Mouse (Mus musculus) megakaryocyte, embryonic 14.5 days (primary cell): Measurements from ENCODE around the gene Rbbp8nl. TPM values are rescaled to one million over a fixed set of nuclear protein-coding genes. Genes with fewer than 3 reads are reported as not detected.
A peak's percentile ranks its signal among the peaks of the same experiment; 100 is the strongest.

Experiments used
- H3K27me3 ChIP-seq: replicated peaks from 2 replicates; pipeline ENCODE3; 2012; ENCODE audit warnings: inconsistent platforms
- H3K36me3 ChIP-seq: replicated peaks from 2 replicates; pipeline ENCODE3; 2012; ENCODE audit warnings: low read length, inconsistent platforms, mixed read lengths
- H3K4me1 ChIP-seq: 2 replicates; pipeline ENCODE4 v1.6.1; 2012; ENCODE audit warnings: inconsistent platforms
- H3K4me3 ChIP-seq: replicated peaks from 2 replicates; pipeline ENCODE3; 2012; ENCODE audit warnings: moderate library complexity, mild to moderate bottlenecking, inconsistent platforms
- H3K9me3 ChIP-seq: 2 replicates; pipeline ENCODE4 v1.6.1; 2012; ENCODE audit warnings: inconsistent platforms
- FLI1 ChIP-seq: IDR thresholded peaks from 2 replicates; pipeline ENCODE4 v1.6.1; 2012; ENCODE audit warnings: low read length, inconsistent platforms, mixed read lengths
- GATA1 ChIP-seq: IDR thresholded peaks from 3 replicates; pipeline ENCODE4 v1.6.1; 2012; ENCODE audit warnings: mixed read lengths, low read length, inconsistent platforms, borderline replicate concordance
- polyA plus RNA-seq: library from polyadenylated mRNA; stranded (reverse); fragments of >175 nt; gene quantifications from 2 replicates; pipeline ENCODE4 v1.2.3, GENCODE M21; 2012; ENCODE audit warnings: low replicate concordance; ENCODE audit not compliant: insufficient read depth

Rbbp8nl gene
- 0.96 TPM in 1 of 2 replicates, not detected in the other for polyA plus RNA-seq

DNA sequence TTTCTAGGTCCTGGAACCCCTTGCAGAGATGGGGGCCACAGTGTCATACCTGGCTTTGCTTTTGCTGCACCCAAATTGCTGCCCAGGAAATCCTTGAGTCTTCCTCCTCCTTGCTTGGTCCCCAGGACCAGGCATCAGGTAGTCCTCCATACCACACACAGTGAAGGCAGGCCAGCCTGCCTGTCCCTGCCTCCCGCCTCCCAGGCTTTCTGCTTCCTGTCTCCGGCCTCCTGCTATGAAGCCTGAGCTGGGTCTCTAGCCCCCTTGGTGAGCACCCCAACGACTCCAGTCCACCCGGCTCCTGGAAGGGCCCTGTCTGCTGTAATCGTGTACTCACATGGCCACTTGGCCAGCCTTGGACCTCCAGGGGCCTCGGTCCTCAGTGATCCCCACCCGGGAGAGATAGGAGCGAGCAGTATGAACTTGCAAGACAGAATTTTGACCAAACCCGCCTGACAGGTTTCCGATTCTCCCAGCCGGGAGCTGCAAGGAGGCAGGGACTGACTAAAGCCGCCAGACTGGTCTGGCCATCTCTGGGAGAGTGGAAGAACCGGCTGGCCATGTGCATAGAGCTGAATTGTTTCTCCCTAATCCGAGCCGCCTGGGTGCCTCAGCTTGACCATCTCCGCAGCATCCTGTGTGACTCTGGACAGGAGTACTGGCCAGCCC lies at the start of gene Rbbp8nl:
Gene Rbbp8nl, minus strand, starts transcription at position 440 of the 669 bp plus-strand sequence.
- H3K4me1 ChIP-seq, result peaks cover 26% of the 10 kb centered on the region
- peak within 1 kb of the TSS; percentile 15 for H3K4me3 ChIP-seq
- H3K9me3 ChIP-seq, result no peaks in the 10 kb centered on the region
- peaks cover 87% of the 10 kb centered on the region for H3K27me3 ChIP-seq
- no peaks in the 10 kb centered on the region for H3K36me3 ChIP-seq
- TF ChIP-seq FLI1 (no peak), GATA1 (no peak)

- no peaks in the 10 kb centered on the region for H3K9me3 ChIP-seq
- H3K36me3 ChIP-seq, result no peaks in the 10 kb centered on the region
- TF ChIP-seq FLI1 (no peak), GATA1 (no peak)
- peaks cover 95% of the 10 kb centered on the region for H3K27me3 ChIP-seq
- H3K4me1 ChIP-seq, result peaks cover 76% of the 10 kb centered on the region
- peak within 1 kb of the TSS; percentile 88 for H3K4me3 ChIP-seq
Measured at GRCm38 (mm10) chr2:180334551-180334986, 44.9 kb upstream of the Rbbp8nl start, which contains the start of gene Gata5. Gene Gata5, minus strand, starts transcription at chr2:180334699.

DNA sequence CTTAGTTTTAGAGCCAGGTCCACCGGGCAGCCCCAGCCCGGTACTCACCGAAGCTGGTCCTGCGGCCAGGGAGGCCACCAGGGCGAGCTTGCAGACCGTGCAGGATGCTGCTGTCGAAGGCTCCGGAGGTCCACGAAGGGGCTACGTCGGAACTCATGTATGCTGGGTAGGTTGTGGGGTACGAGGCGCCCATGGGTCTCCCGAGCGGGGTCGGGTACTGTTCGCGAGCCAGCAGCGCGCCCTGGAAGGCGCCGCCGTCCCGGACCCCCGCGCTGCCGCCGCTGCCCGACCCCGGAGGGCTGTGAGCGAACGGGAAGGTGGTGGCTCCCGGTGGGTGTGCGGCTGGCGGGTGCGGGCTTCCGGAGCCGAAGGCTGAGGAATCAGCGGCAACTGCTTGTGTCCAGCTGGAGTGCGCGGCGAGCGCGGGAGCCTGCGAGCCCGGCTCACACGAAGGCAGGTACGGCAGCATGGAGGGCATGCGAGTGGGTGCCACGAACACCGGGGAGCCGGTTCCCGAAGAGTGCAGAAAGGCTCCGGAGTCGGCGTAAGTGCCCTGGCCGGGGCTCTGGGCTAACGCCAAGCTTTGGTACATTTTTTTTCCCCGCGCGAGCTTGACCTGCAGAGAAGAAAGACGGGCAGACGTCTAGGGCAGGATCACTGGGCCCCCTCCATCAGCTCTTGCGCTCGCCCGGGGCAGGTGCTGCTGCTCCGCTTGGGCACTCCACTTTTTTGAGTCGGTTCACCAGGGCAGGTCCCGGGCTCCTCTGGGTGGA lies 44.3 kb upstream of the Rbbp8nl start:
- TF ChIP-seq GATA1 (no peak), FLI1 (no peak)
- Histone ChIP-seq H3K9me3 (no peaks in the 10 kb centered on the region), H3K27me3 (peaks cover 92% of the 10 kb centered on the region), H3K36me3 (no peaks in the 10 kb centered on the region), H3K4me3 (peak overlapping the region; percentile 88), H3K4me1 (peaks cover 75% of the 10 kb centered on the region)

DNA sequence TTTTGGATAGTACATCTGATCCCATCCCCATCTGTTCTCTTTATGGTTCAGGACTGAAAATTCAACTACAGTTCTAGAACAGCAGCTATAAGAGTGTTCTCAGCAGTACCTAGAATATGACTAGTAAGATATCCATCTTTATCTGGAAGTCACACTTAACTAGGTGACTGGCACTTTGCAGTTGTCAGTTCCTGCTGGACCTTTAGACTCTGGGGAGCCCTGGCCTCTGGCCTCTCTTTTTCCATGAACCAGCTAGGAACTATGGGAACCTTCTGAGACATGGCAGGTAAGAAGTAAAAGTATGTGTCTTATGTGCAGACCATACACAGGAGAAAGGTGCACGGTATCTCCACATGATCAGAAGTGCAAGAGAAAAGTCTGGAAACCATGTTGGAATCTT lies 39.8 kb upstream of the Rbbp8nl start:
- H3K4me1 ChIP-seq, result peaks cover 79% of the 10 kb centered on the region
- no peak overlapping the region for H3K4me3 ChIP-seq
- peaks cover 47% of the 10 kb centered on the region for H3K27me3 ChIP-seq
- TF ChIP-seq FLI1 (no peak), GATA1 (no peak)
- H3K36me3 ChIP-seq, result no peaks in the 10 kb centered on the region
- no peaks in the 10 kb centered on the region for H3K9me3 ChIP-seq

- TF ChIP-seq GATA1 (no peak), FLI1 (no peak)
Measured at GRCm38 (mm10) chr2:180322674-180323355, 33.1 kb upstream of the Rbbp8nl start.

DNA sequence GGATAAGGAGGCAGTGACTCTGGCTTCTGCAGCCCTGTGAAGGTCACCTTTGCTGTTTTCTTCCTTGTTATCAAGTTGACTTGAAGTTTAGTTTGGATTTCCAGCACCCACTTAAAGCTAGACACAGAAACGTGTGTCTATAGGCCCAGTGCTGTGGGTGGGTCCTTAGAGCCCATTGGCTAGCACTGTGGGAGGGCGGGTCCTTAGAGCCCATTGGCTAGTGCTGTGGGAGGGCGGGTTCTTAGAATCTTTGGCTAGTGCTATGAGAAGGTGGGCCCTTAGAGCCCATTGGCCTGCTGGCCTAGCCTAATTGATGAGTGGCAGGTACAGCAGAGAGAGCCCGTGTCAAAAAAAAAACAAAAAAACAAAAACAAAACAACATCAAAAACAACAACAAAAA lies 30.5 kb upstream of the Rbbp8nl start:
- H3K4me1 ChIP-seq, result peaks cover 71% of the 10 kb centered on the region
- H3K36me3 ChIP-seq, result no peaks in the 10 kb centered on the region
- H3K9me3 ChIP-seq, result no peaks in the 10 kb centered on the region
- H3K27me3 ChIP-seq, result peaks cover 27% of the 10 kb centered on the region
- no peak overlapping the region for H3K4me3 ChIP-seq
- no peak for TF ChIP-seq GATA1
- TF ChIP-seq FLI1, result no peak

More at GRCm38 (mm10) chr2:180322674-180323355, 33.1 kb upstream of the Rbbp8nl start:
- Histone ChIP-seq H3K4me1 (peaks cover 76% of the 10 kb centered on the region), H3K27me3 (peaks cover 13% of the 10 kb centered on the region), H3K36me3 (no peaks in the 10 kb centered on the region), H3K9me3 (no peaks in the 10 kb centered on the region), H3K4me3 (no peak overlapping the region)

- TF ChIP-seq FLI1 (no peak), GATA1 (no peak)
- Histone ChIP-seq H3K4me1 (peaks cover 60% of the 10 kb centered on the region), H3K4me3 (no peak overlapping the region), H3K36me3 (no peaks in the 10 kb centered on the region), H3K9me3 (no peaks in the 10 kb centered on the region), H3K27me3 (peaks cover 45% of the 10 kb centered on the region)
Measured at GRCm38 (mm10) chr2:180317591-180317990, 27.9 kb upstream of the Rbbp8nl start.

DNA sequence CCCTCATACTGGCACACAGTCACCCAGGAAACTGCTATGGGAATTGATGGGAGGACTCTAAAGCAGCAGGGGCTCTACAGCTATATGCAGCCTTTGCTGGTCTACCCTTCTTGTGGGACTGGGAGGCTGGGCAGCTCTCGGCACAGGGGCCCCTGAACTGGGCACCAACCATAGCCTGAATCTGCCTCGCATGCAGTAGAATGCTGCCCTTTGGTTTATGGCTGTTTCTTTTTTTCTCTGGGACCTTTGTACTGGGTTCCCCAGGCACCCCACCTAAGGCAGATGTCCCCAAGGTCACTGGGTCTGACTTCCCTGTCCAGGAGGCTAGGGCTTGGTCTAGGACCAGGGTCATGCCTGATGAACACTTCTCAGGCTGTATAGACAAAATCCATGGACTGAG lies 24.6 kb upstream of the Rbbp8nl start:
- TF ChIP-seq FLI1, result no peak
- TF ChIP-seq GATA1, result no peak
- Histone ChIP-seq H3K36me3 (no peaks in the 10 kb centered on the region), H3K4me1 (peaks cover 59% of the 10 kb centered on the region), H3K27me3 (peaks cover 66% of the 10 kb centered on the region), H3K4me3 (no peak overlapping the region), H3K9me3 (no peaks in the 10 kb centered on the region)

- TF ChIP-seq FLI1, result no peak
- TF ChIP-seq GATA1, result no peak
- H3K4me3 ChIP-seq, result no peak overlapping the region
- H3K27me3 ChIP-seq, result peaks cover 64% of the 10 kb centered on the region
- no peaks in the 10 kb centered on the region for H3K9me3 ChIP-seq
- no peaks in the 10 kb centered on the region for H3K36me3 ChIP-seq
- peaks cover 57% of the 10 kb centered on the region for H3K4me1 ChIP-seq
Measured at GRCm38 (mm10) chr2:180311147-180311546, 21.5 kb upstream of the Rbbp8nl start.
